Mouse (Mus musculus): ENCODE measurements at regions not wholly inside any gene's neighbourhood (a gene's known extent, or its start where the extent isn't known, plus 50 kb on each side); places are given as distances from the start of the nearest gene placed in this dataset.

- no peak overlapping the region for H3K4me2 ChIP-seq (ENCODE audit: low read depth, low read length)
- no peaks in the 10 kb centered on the region for H3K27me3 ChIP-seq (ENCODE audit: control insufficient read depth, insufficient read depth, low read length)
- 50% methylated on average over 12 of the region's 12 CpGs for WGBS
- no peaks in the 10 kb centered on the region for H3K4me1 ChIP-seq (ENCODE audit: control insufficient read depth, insufficient read depth, low read length)
- no peak overlapping the region for H3K4me3 ChIP-seq (ENCODE audit: low read depth, low read length)
- H3K27ac ChIP-seq (ENCODE audit: low read depth, low read length), result no peak overlapping the region
- no peaks in the 10 kb centered on the region for H3K9me3 ChIP-seq (ENCODE audit: control insufficient read depth, low read length)
- ATAC-seq (ENCODE audit: low read depth), result no peak
- no peaks in the 10 kb centered on the region for H3K36me3 ChIP-seq (ENCODE audit: control insufficient read depth, insufficient read depth, low read length)
- H3K9ac ChIP-seq (replicated peaks; ENCODE audit: low read depth, low read length), result no peak overlapping the region
Measured at GRCm38 (mm10) chr2:160093078-160093477, 240.9 kb downstream of the Gm826 start.

- no peaks in the 10 kb centered on the region for H3K4me1 ChIP-seq (ENCODE audit: control insufficient read depth, insufficient read depth, low read length)
- no peak overlapping the region for H3K4me2 ChIP-seq (ENCODE audit: low read depth, low read length)
- ATAC-seq (ENCODE audit: low read depth), result no peak
- H3K27me3 ChIP-seq (ENCODE audit: control insufficient read depth, insufficient read depth, low read length), result no peaks in the 10 kb centered on the region
- H3K9me3 ChIP-seq (ENCODE audit: control insufficient read depth, low read length), result no peaks in the 10 kb centered on the region
- H3K9ac ChIP-seq (replicated peaks; ENCODE audit: low read depth, low read length), result no peak overlapping the region
- no peaks in the 10 kb centered on the region for H3K36me3 ChIP-seq (ENCODE audit: control insufficient read depth, insufficient read depth, low read length)
- no peak overlapping the region for H3K27ac ChIP-seq (ENCODE audit: low read depth, low read length)
- WGBS, result 57% methylated on average over 4 of the region's 4 CpGs
- no peak overlapping the region for H3K4me3 ChIP-seq (ENCODE audit: low read depth, low read length)
Measured at GRCm38 (mm10) chr2:160085999-160086398, 248.0 kb downstream of the Gm826 start.

GRCm38 (mm10) chr2:160083674-160084073 lies 250.3 kb downstream of the Gm826 start:
- WGBS, result 97% methylated on average over 4 of the region's 4 CpGs
- ATAC-seq (ENCODE audit: low read depth), result no peak

GRCm38 (mm10) chr2:160082106-160082653 lies 251.8 kb downstream of the Gm826 start:
- Histone ChIP-seq H3K9ac (replicated peaks; ENCODE audit: low read depth, low read length) (no peak overlapping the region), H3K4me1 (ENCODE audit: control insufficient read depth, insufficient read depth, low read length) (no peaks in the 10 kb centered on the region), H3K4me2 (ENCODE audit: low read depth, low read length) (no peak overlapping the region), H3K27ac (ENCODE audit: low read depth, low read length) (no peak overlapping the region), H3K27me3 (ENCODE audit: control insufficient read depth, insufficient read depth, low read length) (no peaks in the 10 kb centered on the region), H3K9me3 (ENCODE audit: control insufficient read depth, low read length) (no peaks in the 10 kb centered on the region), H3K4me3 (ENCODE audit: low read depth, low read length) (no peak overlapping the region), H3K36me3 (ENCODE audit: control insufficient read depth, insufficient read depth, low read length) (no peaks in the 10 kb centered on the region)
- 79% methylated on average over 5 of the region's 5 CpGs for WGBS
- no peak for ATAC-seq (ENCODE audit: low read depth)

More at GRCm38 (mm10) chr2:160083674-160084073, 250.3 kb downstream of the Gm826 start:
- Histone ChIP-seq H3K27me3 (ENCODE audit: control insufficient read depth, insufficient read depth, low read length) (no peaks in the 10 kb centered on the region), H3K4me1 (ENCODE audit: control insufficient read depth, insufficient read depth, low read length) (no peaks in the 10 kb centered on the region), H3K27ac (ENCODE audit: low read depth, low read length) (no peak overlapping the region), H3K36me3 (ENCODE audit: control insufficient read depth, insufficient read depth, low read length) (no peaks in the 10 kb centered on the region), H3K4me2 (ENCODE audit: low read depth, low read length) (no peak overlapping the region), H3K4me3 (ENCODE audit: low read depth, low read length) (no peak overlapping the region), H3K9me3 (ENCODE audit: control insufficient read depth, low read length) (no peaks in the 10 kb centered on the region), H3K9ac (replicated peaks; ENCODE audit: low read depth, low read length) (no peak overlapping the region)

DNA sequence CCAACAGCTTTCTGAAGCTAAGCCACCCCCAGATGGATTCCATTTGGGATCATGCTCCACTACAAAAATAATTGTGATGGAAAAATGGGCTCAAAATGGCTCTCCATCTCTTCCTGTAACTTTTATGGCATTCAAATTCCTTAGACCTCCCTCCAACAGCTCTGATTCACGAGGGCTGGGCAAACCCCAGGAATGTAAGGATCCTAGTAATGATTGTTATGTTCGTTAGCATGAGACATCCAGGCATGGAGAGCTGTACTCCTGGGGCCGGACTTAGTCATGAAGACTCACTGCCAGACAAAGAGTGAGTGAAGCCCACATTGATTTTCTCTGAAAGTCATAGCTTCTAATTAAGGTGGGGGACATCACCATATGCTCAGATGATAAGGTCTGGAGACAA lies 258.3 kb downstream of the Gm826 start:
- Histone ChIP-seq H3K27me3 (ENCODE audit: control insufficient read depth, insufficient read depth, low read length) (no peaks in the 10 kb centered on the region), H3K9me3 (ENCODE audit: control insufficient read depth, low read length) (no peaks in the 10 kb centered on the region), H3K4me2 (ENCODE audit: low read depth, low read length) (no peak overlapping the region), H3K9ac (replicated peaks; ENCODE audit: low read depth, low read length) (no peak overlapping the region), H3K36me3 (ENCODE audit: control insufficient read depth, insufficient read depth, low read length) (no peaks in the 10 kb centered on the region), H3K27ac (ENCODE audit: low read depth, low read length) (no peak overlapping the region), H3K4me3 (ENCODE audit: low read depth, low read length) (no peak overlapping the region), H3K4me1 (ENCODE audit: control insufficient read depth, insufficient read depth, low read length) (no peaks in the 10 kb centered on the region)
- no peak for ATAC-seq (ENCODE audit: low read depth)
- WGBS, result 73% methylated on average over 3 of the region's 3 CpGs

DNA sequence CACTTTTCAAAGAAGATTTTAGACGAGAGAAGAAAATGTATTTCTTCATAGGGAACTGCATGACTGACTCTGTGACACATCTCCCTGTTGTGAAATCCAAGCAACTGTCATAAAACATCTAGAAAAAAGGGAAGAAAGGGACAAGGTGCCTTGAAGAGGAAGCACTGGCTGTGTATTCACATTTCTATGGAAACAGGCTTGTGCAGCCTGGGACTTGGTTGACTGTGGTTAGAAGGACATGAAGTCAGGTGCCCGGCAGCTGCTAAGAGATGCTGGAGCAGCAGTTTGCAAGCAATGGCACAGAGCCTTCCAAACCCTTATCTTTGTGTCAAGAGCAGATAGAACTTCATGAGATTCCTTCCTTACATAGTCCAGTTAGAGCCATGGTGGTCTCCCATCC lies 263.5 kb downstream of the Gm826 start:
- Histone ChIP-seq H3K4me3 (ENCODE audit: low read depth, low read length) (no peak overlapping the region), H3K27ac (ENCODE audit: low read depth, low read length) (no peak overlapping the region), H3K4me2 (ENCODE audit: low read depth, low read length) (no peak overlapping the region), H3K4me1 (ENCODE audit: control insufficient read depth, insufficient read depth, low read length) (no peaks in the 10 kb centered on the region), H3K9me3 (ENCODE audit: control insufficient read depth, low read length) (no peaks in the 10 kb centered on the region), H3K36me3 (ENCODE audit: control insufficient read depth, insufficient read depth, low read length) (no peaks in the 10 kb centered on the region), H3K9ac (replicated peaks; ENCODE audit: low read depth, low read length) (no peak overlapping the region), H3K27me3 (ENCODE audit: control insufficient read depth, insufficient read depth, low read length) (no peaks in the 10 kb centered on the region)
- 89% methylated on average over 2 of the region's 2 CpGs for WGBS
- no peak for ATAC-seq (ENCODE audit: low read depth)

GRCm38 (mm10) chr2:160068772-160069171 lies 265.2 kb downstream of the Gm826 start:
- 83% methylated on average over 4 of the region's 4 CpGs for WGBS
- no peaks in the 10 kb centered on the region for H3K4me1 ChIP-seq (ENCODE audit: control insufficient read depth, insufficient read depth, low read length)
- H3K9me3 ChIP-seq (ENCODE audit: control insufficient read depth, low read length), result no peaks in the 10 kb centered on the region
- no peak overlapping the region for H3K4me2 ChIP-seq (ENCODE audit: low read depth, low read length)
- H3K27ac ChIP-seq (ENCODE audit: low read depth, low read length), result no peak overlapping the region
- no peak for ATAC-seq (ENCODE audit: low read depth)
- H3K9ac ChIP-seq (replicated peaks; ENCODE audit: low read depth, low read length), result no peak overlapping the region
- no peak overlapping the region for H3K4me3 ChIP-seq (ENCODE audit: low read depth, low read length)
- no peaks in the 10 kb centered on the region for H3K27me3 ChIP-seq (ENCODE audit: control insufficient read depth, insufficient read depth, low read length)
- H3K36me3 ChIP-seq (ENCODE audit: control insufficient read depth, insufficient read depth, low read length), result no peaks in the 10 kb centered on the region

- no peaks in the 10 kb centered on the region for H3K36me3 ChIP-seq (ENCODE audit: control insufficient read depth, insufficient read depth, low read length)
- no peak overlapping the region for H3K9ac ChIP-seq (replicated peaks; ENCODE audit: low read depth, low read length)
- H3K27me3 ChIP-seq (ENCODE audit: control insufficient read depth, insufficient read depth, low read length), result no peaks in the 10 kb centered on the region
- H3K4me1 ChIP-seq (ENCODE audit: control insufficient read depth, insufficient read depth, low read length), result no peaks in the 10 kb centered on the region
- no peak for ATAC-seq (ENCODE audit: low read depth)
- 88% methylated on average over 9 of the region's 9 CpGs for WGBS
- H3K4me3 ChIP-seq (ENCODE audit: low read depth, low read length), result no peak overlapping the region
- no peak overlapping the region for H3K27ac ChIP-seq (ENCODE audit: low read depth, low read length)
- no peaks in the 10 kb centered on the region for H3K9me3 ChIP-seq (ENCODE audit: control insufficient read depth, low read length)
- H3K4me2 ChIP-seq (ENCODE audit: low read depth, low read length), result no peak overlapping the region
Measured at GRCm38 (mm10) chr2:160067904-160068303, 266.1 kb downstream of the Gm826 start.

DNA sequence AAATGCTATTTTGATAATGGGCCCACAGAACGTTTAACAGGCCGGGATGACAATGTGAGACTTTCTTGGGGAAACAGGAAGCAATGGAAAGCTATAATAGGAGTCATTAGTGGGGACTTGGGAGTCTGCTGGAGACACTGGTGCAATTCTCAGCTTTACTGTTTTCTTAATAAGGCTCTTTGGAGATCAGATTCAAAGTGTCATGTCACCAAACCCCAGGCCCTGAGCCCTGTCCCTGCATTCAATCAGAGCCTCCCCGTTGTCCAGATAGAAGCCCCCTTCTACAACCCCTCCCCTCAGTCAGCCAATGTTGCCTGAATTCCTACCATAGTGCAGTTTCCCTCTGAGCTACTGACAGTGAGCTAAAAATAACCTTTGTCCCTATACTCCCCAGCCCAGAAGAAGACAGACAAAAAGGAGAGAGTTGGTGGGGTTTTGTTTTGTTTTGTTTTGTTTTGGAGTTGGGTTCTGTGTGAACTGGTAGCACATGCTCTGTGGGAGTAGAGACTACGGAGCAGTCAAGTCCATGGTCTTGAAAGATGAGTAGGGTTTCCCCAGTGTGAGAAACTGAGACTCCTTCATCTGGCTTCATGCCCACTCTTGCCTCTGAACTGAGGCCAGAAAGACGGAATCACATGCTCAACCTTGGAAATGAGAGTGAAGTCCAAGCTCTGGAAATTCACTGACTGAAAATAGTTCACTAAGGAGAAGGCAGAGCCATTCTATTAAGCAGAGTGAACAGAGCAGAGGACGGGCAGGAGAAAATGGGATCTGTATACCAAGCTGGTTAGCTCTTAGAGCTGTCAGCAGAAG lies 267.3 kb downstream of the Gm826 start:
- H3K27me3 ChIP-seq (ENCODE audit: control insufficient read depth, insufficient read depth, low read length), result no peaks in the 10 kb centered on the region
- no peak overlapping the region for H3K9ac ChIP-seq (replicated peaks; ENCODE audit: low read depth, low read length)
- ATAC-seq (ENCODE audit: low read depth), result no peak
- no peaks in the 10 kb centered on the region for H3K4me1 ChIP-seq (ENCODE audit: control insufficient read depth, insufficient read depth, low read length)
- WGBS, result 36% methylated on average over 6 of the region's 6 CpGs
- no peak overlapping the region for H3K4me2 ChIP-seq (ENCODE audit: low read depth, low read length)
- H3K9me3 ChIP-seq (ENCODE audit: control insufficient read depth, low read length), result no peaks in the 10 kb centered on the region
- no peak overlapping the region for H3K27ac ChIP-seq (ENCODE audit: low read depth, low read length)
- no peak overlapping the region for H3K4me3 ChIP-seq (ENCODE audit: low read depth, low read length)
- H3K36me3 ChIP-seq (ENCODE audit: control insufficient read depth, insufficient read depth, low read length), result no peaks in the 10 kb centered on the region
